Mouse (Mus musculus) CH12.LX (cell line): ENCODE measurements around the gene Trim12c.

Experiments used
- CTCF ChIP-seq, 2 experiments: IDR thresholded peaks in 1 of 2; conservative IDR thresholded peaks in 1 of 2; 2 replicates each; pipeline ENCODE4 v1.5.1; 2011 to 2012; ENCODE audit warnings: low read depth in 2 of 2, low read length in 2 of 2, improper control_type of control experiment in 1 of 2, inconsistent platforms in 1 of 2, mild to moderate bottlenecking in 1 of 2, moderate library complexity in 1 of 2
- E2F4 ChIP-seq: IDR thresholded peaks from 2 replicates; pipeline ENCODE4 v1.6.1; 2011; ENCODE audit warnings: low read depth, low read length, improper control_type of control experiment; ENCODE audit not compliant: insufficient replicate concordance
- HCFC1 ChIP-seq: IDR thresholded peaks from 2 replicates; pipeline ENCODE4 v1.6.1; 2012; ENCODE audit warnings: low read depth, mild to moderate bottlenecking, inconsistent platforms, low read length, improper control_type of control experiment
- POLR2A ChIP-seq: IDR thresholded peaks from 2 replicates; pipeline ENCODE4 v1.6.1; 2011; ENCODE audit warnings: low read depth, mild to moderate bottlenecking, improper control_type of control experiment, low read length
- TCF12 ChIP-seq: IDR thresholded peaks from 2 replicates; pipeline ENCODE4 v1.6.1; 2014; ENCODE audit warnings: low read depth, mild to moderate bottlenecking, inconsistent platforms, low read length, improper control_type of control experiment
- ZMIZ1 ChIP-seq: IDR thresholded peaks from 2 replicates; pipeline ENCODE4 v1.6.1; 2012; ENCODE audit warnings: low read depth, mild to moderate bottlenecking, inconsistent platforms, low read length, improper control_type of control experiment

DNA sequence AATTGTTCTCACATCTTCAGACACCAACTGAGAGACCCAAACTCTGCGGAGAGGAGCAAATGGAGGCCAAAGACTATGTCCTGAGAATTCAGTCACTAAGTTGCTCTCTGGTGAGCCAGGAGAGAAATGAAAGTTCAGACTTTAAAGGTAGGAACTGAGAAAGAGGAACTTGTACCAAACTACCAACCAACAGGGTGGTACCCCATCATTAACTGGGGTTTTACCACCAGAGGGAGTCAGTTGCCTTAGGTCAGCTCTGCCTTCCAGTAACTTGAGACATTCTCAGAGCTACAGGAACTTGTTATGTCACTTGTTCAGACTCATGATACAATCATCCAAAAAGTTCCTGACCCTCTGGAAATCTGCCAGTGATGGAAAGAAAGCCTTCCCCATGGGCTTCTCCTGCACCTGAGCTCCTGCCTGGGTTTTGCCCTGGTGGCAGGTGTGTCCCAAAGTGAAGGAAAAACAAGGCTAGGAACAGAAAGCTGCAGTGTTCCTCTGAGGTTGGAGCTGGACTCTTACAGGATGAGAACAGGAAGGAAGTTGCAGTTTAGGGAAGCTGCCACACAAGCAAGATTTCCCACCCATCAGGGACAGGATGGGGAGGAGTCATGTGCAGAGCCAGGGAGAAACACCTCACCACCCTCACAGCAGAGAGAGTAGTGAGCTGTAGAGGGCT lies 16.7 kb upstream of the Trim12c start, which contains the start of gene Trim30b:
- TF ChIP-seq CTCF (conservative IDR thresholded peaks at IDR 0.05 in 1 of 2, IDR thresholded peaks at IDR 0.05 in 1 of 2; ENCODE audit: low read depth in 2 of 2, low read length in 2 of 2) (peak; percentile 52 to 78), E2F4 (no peak), ZMIZ1 (no peak), TCF12 (peak; percentile 69), POLR2A (0 out of 2 replicates have a peak, but pooled peaks have one; percentile 15), HCFC1 (peak; percentile 59; the same call in 1 of the 2 replicates)
